Mouse (Mus musculus): Measurements from ENCODE around the gene Sparcl1. TPM values are rescaled to one million over a fixed set of nuclear protein-coding genes. Genes with fewer than 3 reads are reported as not detected.
A peak's percentile ranks its signal among the peaks of the same experiment; 100 is the strongest.

Gene Sparcl1
- 183 and 203 TPM in 2 replicates for polyA plus RNA-seq (2014; fragmentation: Nextera tagmentation; extraction: Ambion mirVana)

- WGBS = 22% methylated on average over 15 of the region's 15 CpGs
- ATAC-seq (replicated peaks; ENCODE audit: low FRiP score, low TSS enrichment, low read depth) (peak; percentile 41; the same call in 1 of the 2 replicates), DNase-seq (ENCODE audit: low spot score) (peak; percentile 68)
- peak within 1 kb of the TSS; percentile 44 for H3K4me3 ChIP-seq (ENCODE audit: low read depth, low read length)
- H3K27me3 ChIP-seq (replicated peaks; ENCODE audit: control insufficient read depth, insufficient read depth, low read length) = no peaks in the 10 kb centered on the region
- H3K27ac ChIP-seq (ENCODE audit: low read depth) = peak within 1 kb of the TSS; percentile 86
- H3K4me2 ChIP-seq (ENCODE audit: low read length) = peak within 1 kb of the TSS; percentile 49
- H3K36me3 ChIP-seq (ENCODE audit: control insufficient read depth, insufficient read depth, low read length) = no peaks in the 10 kb centered on the region
- peak within 1 kb of the TSS; percentile 55 for H3K9ac ChIP-seq (ENCODE audit: low read length)
- H3K9me3 ChIP-seq (ENCODE audit: control insufficient read depth, low read length) = no peaks in the 10 kb centered on the region
- H3K4me1 ChIP-seq (replicated peaks; ENCODE audit: control insufficient read depth, insufficient read depth, low read length) = peaks cover 38% of the 10 kb centered on the region
Measured at GRCm38 (mm10) chr5:104113491-104114172, at the start of gene Sparcl1. TSS of gene Sparcl1 (minus strand) at chr5:104113733.

- DNase-seq (ENCODE audit: low spot score) (no peak), ATAC-seq (replicated peaks; ENCODE audit: low FRiP score, low TSS enrichment, low read depth) (no peak)
- Histone ChIP-seq H3K27me3 (replicated peaks; ENCODE audit: control insufficient read depth, insufficient read depth, low read length) (no peaks in the 10 kb centered on the region), H3K4me1 (replicated peaks; ENCODE audit: control insufficient read depth, insufficient read depth, low read length) (no peaks in the 10 kb centered on the region), H3K9ac (ENCODE audit: low read length) (no peak overlapping the region), H3K9me3 (ENCODE audit: control insufficient read depth, low read length) (no peaks in the 10 kb centered on the region), H3K27ac (ENCODE audit: low read depth) (no peak overlapping the region), H3K36me3 (ENCODE audit: control insufficient read depth, insufficient read depth, low read length) (no peaks in the 10 kb centered on the region), H3K4me2 (ENCODE audit: low read length) (no peak overlapping the region), H3K4me3 (ENCODE audit: low read depth, low read length) (no peak overlapping the region)
- 78% methylated on average over 1 of the region's 1 CpGs for whole genome bisulfite sequencing
Measured at GRCm38 (mm10) chr5:104161390-104161789, 47.9 kb upstream of the Sparcl1 start.

- 89% methylated on average over 3 of the region's 3 CpGs for WGBS
- no peak for ATAC-seq (replicated peaks; ENCODE audit: low FRiP score, low TSS enrichment, low read depth)
- Histone ChIP-seq H3K4me2 (ENCODE audit: low read length) (no peak overlapping the region), H3K9me3 (ENCODE audit: control insufficient read depth, low read length) (no peaks in the 10 kb centered on the region), H3K9ac (ENCODE audit: low read length) (no peak overlapping the region), H3K36me3 (ENCODE audit: control insufficient read depth, insufficient read depth, low read length) (no peaks in the 10 kb centered on the region), H3K27me3 (replicated peaks; ENCODE audit: control insufficient read depth, insufficient read depth, low read length) (no peaks in the 10 kb centered on the region), H3K4me1 (replicated peaks; ENCODE audit: control insufficient read depth, insufficient read depth, low read length) (no peaks in the 10 kb centered on the region), H3K27ac (ENCODE audit: low read depth) (no peak overlapping the region), H3K4me3 (ENCODE audit: low read depth, low read length) (no peak overlapping the region)
- no peak for DNase-seq (ENCODE audit: low spot score)
Measured at GRCm38 (mm10) chr5:104160581-104160980, 47.0 kb upstream of the Sparcl1 start.

- Histone ChIP-seq H3K4me1 (replicated peaks; ENCODE audit: control insufficient read depth, insufficient read depth, low read length) (no peaks in the 10 kb centered on the region), H3K9ac (ENCODE audit: low read length) (no peak overlapping the region), H3K4me3 (ENCODE audit: low read depth, low read length) (no peak overlapping the region), H3K4me2 (ENCODE audit: low read length) (no peak overlapping the region), H3K27ac (ENCODE audit: low read depth) (no peak overlapping the region), H3K27me3 (replicated peaks; ENCODE audit: control insufficient read depth, insufficient read depth, low read length) (no peaks in the 10 kb centered on the region), H3K36me3 (ENCODE audit: control insufficient read depth, insufficient read depth, low read length) (no peaks in the 10 kb centered on the region), H3K9me3 (ENCODE audit: control insufficient read depth, low read length) (no peaks in the 10 kb centered on the region)
- ATAC-seq (replicated peaks; ENCODE audit: low FRiP score, low TSS enrichment, low read depth) = no peak
- WGBS = 78% methylated on average over 7 of the region's 7 CpGs
- DNase-seq (ENCODE audit: low spot score) = no peak
Measured at GRCm38 (mm10) chr5:104158332-104159052, 45.0 kb upstream of the Sparcl1 start.

GRCm38 (mm10) chr5:104157701-104158100 lies 44.2 kb upstream of the Sparcl1 start:
- no peaks in the 10 kb centered on the region for H3K27me3 ChIP-seq (replicated peaks; ENCODE audit: control insufficient read depth, insufficient read depth, low read length)
- DNase-seq (ENCODE audit: low spot score) (no peak), ATAC-seq (replicated peaks; ENCODE audit: low FRiP score, low TSS enrichment, low read depth) (no peak)
- no peak overlapping the region for H3K4me2 ChIP-seq (ENCODE audit: low read length)
- H3K9ac ChIP-seq (ENCODE audit: low read length) = no peak overlapping the region
- H3K4me1 ChIP-seq (replicated peaks; ENCODE audit: control insufficient read depth, insufficient read depth, low read length) = no peaks in the 10 kb centered on the region
- 88% methylated on average over 7 of the region's 7 CpGs for WGBS
- H3K36me3 ChIP-seq (ENCODE audit: control insufficient read depth, insufficient read depth, low read length) = no peaks in the 10 kb centered on the region
- H3K27ac ChIP-seq (ENCODE audit: low read depth) = no peak overlapping the region
- no peak overlapping the region for H3K4me3 ChIP-seq (ENCODE audit: low read depth, low read length)
- H3K9me3 ChIP-seq (ENCODE audit: control insufficient read depth, low read length) = no peaks in the 10 kb centered on the region

- Histone ChIP-seq H3K9ac (ENCODE audit: low read length) (no peak overlapping the region), H3K9me3 (ENCODE audit: control insufficient read depth, low read length) (no peaks in the 10 kb centered on the region), H3K4me2 (ENCODE audit: low read length) (no peak overlapping the region), H3K27ac (ENCODE audit: low read depth) (no peak overlapping the region), H3K36me3 (ENCODE audit: control insufficient read depth, insufficient read depth, low read length) (no peaks in the 10 kb centered on the region), H3K27me3 (replicated peaks; ENCODE audit: control insufficient read depth, insufficient read depth, low read length) (no peaks in the 10 kb centered on the region), H3K4me1 (replicated peaks; ENCODE audit: control insufficient read depth, insufficient read depth, low read length) (no peaks in the 10 kb centered on the region), H3K4me3 (ENCODE audit: low read depth, low read length) (no peak overlapping the region)
- ATAC-seq (replicated peaks; ENCODE audit: low FRiP score, low TSS enrichment, low read depth) (no peak), DNase-seq (ENCODE audit: low spot score) (no peak)
- 94% methylated on average over 6 of the region's 6 CpGs for WGBS
Measured at GRCm38 (mm10) chr5:104150196-104150595, 36.7 kb upstream of the Sparcl1 start.

- no peak overlapping the region for H3K27ac ChIP-seq (ENCODE audit: low read depth)
- no peak for ATAC-seq (replicated peaks; ENCODE audit: low FRiP score, low TSS enrichment, low read depth)
Measured at GRCm38 (mm10) chr5:104149349-104149748, 35.8 kb upstream of the Sparcl1 start.

GRCm38 (mm10) chr5:104144057-104144456 lies 30.5 kb upstream of the Sparcl1 start:
- Histone ChIP-seq H3K27me3 (replicated peaks; ENCODE audit: control insufficient read depth, insufficient read depth, low read length) (no peaks in the 10 kb centered on the region), H3K36me3 (ENCODE audit: control insufficient read depth, insufficient read depth, low read length) (no peaks in the 10 kb centered on the region), H3K27ac (ENCODE audit: low read depth) (no peak overlapping the region), H3K4me3 (ENCODE audit: low read depth, low read length) (no peak overlapping the region), H3K4me2 (ENCODE audit: low read length) (no peak overlapping the region), H3K9ac (ENCODE audit: low read length) (no peak overlapping the region), H3K9me3 (ENCODE audit: control insufficient read depth, low read length) (no peaks in the 10 kb centered on the region), H3K4me1 (replicated peaks; ENCODE audit: control insufficient read depth, insufficient read depth, low read length) (no peaks in the 10 kb centered on the region)
- ATAC-seq (replicated peaks; ENCODE audit: low FRiP score, low TSS enrichment, low read depth) = no peak
- no peak for DNase-seq (ENCODE audit: low spot score)
- WGBS = 82% methylated on average over 4 of the region's 4 CpGs

More at GRCm38 (mm10) chr5:104149349-104149748, 35.8 kb upstream of the Sparcl1 start:
- no peaks in the 10 kb centered on the region for H3K36me3 ChIP-seq (ENCODE audit: control insufficient read depth, insufficient read depth, low read length)
- 49% methylated on average over 7 of the region's 7 CpGs for WGBS
- no peaks in the 10 kb centered on the region for H3K9me3 ChIP-seq (ENCODE audit: control insufficient read depth, low read length)
- no peaks in the 10 kb centered on the region for H3K27me3 ChIP-seq (replicated peaks; ENCODE audit: control insufficient read depth, insufficient read depth, low read length)
- no peak for DNase-seq (ENCODE audit: low spot score)
- no peak overlapping the region for H3K4me2 ChIP-seq (ENCODE audit: low read length)
- no peak overlapping the region for H3K4me3 ChIP-seq (ENCODE audit: low read depth, low read length)
- H3K9ac ChIP-seq (ENCODE audit: low read length) = no peak overlapping the region
- no peaks in the 10 kb centered on the region for H3K4me1 ChIP-seq (replicated peaks; ENCODE audit: control insufficient read depth, insufficient read depth, low read length)

All from intestine, embryonic 14.5 days (tissue).